Mouse (Mus musculus) layer of hippocampus, adult 8-10 months (tissue): ENCODE measurements around the gene Olfr1020. TPM values are rescaled to one million over a fixed set of nuclear protein-coding genes. Genes with fewer than 3 reads are reported as not detected.

Experiments used
- DNase-seq, 2 experiments: peaks; one replicate each; pipeline ENCODE4 v3.0.0; 2022; ENCODE audit warnings: low spot score in 2 of 2
- total RNA-seq, 4 experiments: library from RNA; stranded (reverse); gene quantifications; 2 replicates each; pipeline ENCODE4 v1.2.4; 2022

The Olfr1020 gene
- not detected for total RNA-seq

DNA sequence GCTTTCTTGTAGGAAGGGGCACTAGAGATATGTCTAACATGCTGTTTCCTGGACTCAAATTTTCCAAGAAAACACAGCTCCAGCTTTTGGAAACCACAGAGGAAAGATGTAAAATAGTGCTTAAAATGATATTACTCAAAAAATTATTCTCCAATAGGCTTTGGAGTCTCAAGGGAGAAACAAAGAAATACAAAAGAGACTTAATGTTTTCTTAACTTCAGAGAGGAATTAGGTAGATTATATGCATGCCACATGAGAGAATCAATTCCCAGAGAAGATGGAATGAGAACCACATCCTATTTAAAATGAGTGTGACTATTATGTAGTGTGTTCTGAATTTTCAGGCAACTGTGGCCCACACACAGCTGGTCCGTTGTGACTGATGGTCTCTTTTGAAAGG, at the start of gene Olfr1020:
TSS of gene Olfr1020 (plus strand) at position 301 of the 400 bp plus-strand sequence.
- DNase-seq: no peak

DNA sequence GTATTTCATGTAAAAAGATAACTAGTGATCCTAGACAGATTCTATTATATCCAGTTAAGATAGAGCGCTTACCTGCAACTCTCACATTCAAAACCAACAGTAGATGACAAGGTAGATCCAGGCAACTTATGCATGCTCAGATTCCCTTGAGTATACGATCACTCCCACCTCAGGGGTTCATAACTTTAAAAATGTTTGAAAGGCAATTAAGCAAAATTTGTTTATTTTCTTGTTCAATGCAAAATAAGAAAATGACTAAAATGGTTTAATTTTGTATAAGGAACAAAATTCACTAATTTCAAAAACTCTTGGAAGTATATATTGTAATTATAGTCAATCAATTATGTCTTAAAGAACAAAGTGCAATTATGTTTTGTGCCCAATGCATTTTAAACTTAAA, 44.4 kb upstream of the Olfr1020 start, which contains the start of gene Olfr1016:
TSS of gene Olfr1016 (minus strand) at position 101 of the 400 bp plus-strand sequence.
- DNase-seq: no peak

DNA sequence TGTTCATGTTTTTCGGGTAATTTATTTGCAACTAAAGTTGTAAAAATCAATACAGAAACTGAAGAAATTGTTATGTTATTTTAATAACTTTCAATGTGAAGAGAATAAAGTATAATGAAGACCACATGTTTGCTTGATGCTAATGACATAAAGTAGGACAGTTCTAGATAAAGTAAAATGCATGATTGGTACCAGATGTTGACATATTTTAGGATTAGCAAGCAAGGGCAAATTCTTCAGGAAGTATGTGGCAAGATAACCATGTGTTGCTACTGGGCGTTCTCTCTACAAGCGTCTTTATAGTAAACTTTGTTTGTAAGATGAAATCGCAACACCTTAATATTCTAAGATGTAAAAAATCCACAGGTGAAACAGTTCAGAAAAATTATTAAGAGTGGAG, 42.3 kb upstream of the Olfr1020 start:
- no peak for DNase-seq

DNA sequence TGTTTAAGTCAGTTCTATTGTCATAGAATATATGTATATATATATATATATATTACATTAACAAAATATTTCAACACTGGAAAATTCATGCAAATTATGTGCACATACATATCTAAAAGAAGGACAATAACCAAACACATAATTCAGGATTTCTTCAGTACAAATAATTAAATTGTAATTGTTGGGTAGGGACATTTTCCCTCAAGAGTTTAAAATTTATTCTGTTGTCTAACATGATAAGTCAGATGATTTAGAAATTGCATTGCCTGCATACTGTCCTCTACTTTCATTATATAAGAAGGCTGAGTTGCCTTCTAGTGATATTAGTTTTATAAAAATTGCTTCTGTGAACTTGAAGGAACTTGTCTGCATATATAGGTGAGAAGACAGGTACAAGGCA, 28.7 kb upstream of the Olfr1020 start, which contains the start of gene Olfr1018:
TSS of gene Olfr1018 (plus strand) at position 301 of the 400 bp plus-strand sequence.
- no peak for DNase-seq

DNA sequence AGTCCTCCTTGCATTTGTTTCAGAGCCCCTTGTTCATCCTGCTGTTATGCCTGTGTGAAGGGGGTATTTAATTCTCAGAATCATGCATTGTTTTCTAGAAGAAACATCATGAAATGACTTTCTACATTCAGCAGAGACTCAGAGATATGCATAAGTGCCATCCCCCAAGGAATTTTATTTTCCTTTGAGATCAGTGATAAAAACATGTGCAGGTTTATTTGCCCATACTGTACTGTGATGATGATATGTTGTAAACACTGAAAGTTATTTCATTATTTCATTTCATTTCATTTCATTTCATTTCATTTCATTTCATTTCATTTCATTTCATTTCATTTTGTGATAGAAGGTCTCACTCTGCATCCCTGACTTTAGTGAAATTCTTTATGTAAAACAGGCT, 1.4 kb upstream of the Olfr1020 start, which contains the start of gene Olfr1019:
TSS of gene Olfr1019 (minus strand) at position 101 of the 400 bp plus-strand sequence.
- DNase-seq: no peak

DNA sequence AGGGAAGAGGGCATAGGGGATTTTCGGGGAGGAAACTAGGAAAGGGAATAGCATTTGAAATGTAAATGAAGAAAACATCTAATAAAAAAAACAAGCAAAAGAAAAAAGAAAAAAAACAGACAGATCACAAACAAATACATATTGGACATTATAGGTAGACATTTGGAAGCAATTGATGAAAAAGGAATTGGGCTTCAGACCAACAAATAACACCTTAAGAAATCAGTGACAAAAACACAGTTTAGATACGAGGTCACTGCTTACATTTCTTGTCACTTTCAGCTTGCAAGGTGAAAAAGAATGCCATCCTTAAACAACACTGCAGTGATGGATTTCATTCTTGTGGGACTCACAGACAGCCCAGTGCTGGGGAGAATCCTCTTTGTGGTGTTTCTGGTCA, 21.5 kb downstream of the Olfr1020 start, which contains the start of gene Olfr1022:
TSS of gene Olfr1022 (plus strand) at position 301 of the 400 bp plus-strand sequence.
- no peak for DNase-seq

DNA sequence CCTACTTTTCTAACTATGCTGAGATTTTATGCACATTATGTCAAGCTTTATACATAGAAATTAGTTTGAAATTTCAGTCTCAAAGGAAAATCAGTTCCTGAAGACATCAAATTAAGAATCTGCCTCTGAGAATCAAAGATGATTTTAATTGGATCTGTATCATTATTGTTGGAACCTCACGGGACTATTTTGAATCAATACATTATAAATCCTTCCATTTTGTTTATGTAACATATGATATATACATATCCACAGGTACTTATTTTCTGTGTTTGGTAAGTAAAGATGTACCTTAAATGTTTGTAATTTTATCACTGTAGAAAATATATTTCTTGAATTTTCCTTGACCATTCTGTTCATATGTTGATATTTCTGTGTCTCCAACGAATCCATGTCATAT, 38.5 kb downstream of the Olfr1020 start, which contains the start of gene Olfr1023:
TSS of gene Olfr1023 (plus strand) at position 301 of the 400 bp plus-strand sequence.
- DNase-seq: no peak

Other genes starting within 250 kb of the Olfr1020 start
- gene Olfr1000, start 235.1 kb upstream of the Olfr1020 start, total RNA-seq: not detected
- not detected for gene Olfr1002, start 196.3 kb upstream of the Olfr1020 start, total RNA-seq
- gene Olfr154, start 182.6 kb upstream of the Olfr1020 start, total RNA-seq: not detected
- gene Olfr1006, start 168.3 kb upstream of the Olfr1020 start, total RNA-seq: not detected
- gene Olfr1008, start 157.6 kb upstream of the Olfr1020 start, total RNA-seq: not detected
- gene Olfr1009, start 131.6 kb upstream of the Olfr1020 start, total RNA-seq: not detected
- gene Olfr1012, start 84.3 kb upstream of the Olfr1020 start, total RNA-seq: not detected
- not detected for gene Olfr1013, start 79.9 kb upstream of the Olfr1020 start, total RNA-seq
- gene Olfr1014, start 74.3 kb upstream of the Olfr1020 start, total RNA-seq: not detected
- gene Olfr1015, start 65.0 kb upstream of the Olfr1020 start, total RNA-seq: not detected
- gene Olfr1016, start 44.5 kb upstream of the Olfr1020 start, total RNA-seq: not detected
- gene Olfr1018, start 28.6 kb upstream of the Olfr1020 start, total RNA-seq: not detected
- gene Olfr1019, start 1.5 kb upstream of the Olfr1020 start, total RNA-seq: not detected
- gene Olfr1022, start 21.6 kb downstream of the Olfr1020 start, total RNA-seq: not detected
- gene Olfr1023, start 38.6 kb downstream of the Olfr1020 start, total RNA-seq: not detected
- gene Olfr1024, start 58.0 kb downstream of the Olfr1020 start, total RNA-seq: not detected
- gene Olfr1025-ps1, start 68.2 kb downstream of the Olfr1020 start, total RNA-seq: not detected
- not detected for gene Olfr1026, start 74.5 kb downstream of the Olfr1020 start, total RNA-seq
- gene Olfr1028, start 103.4 kb downstream of the Olfr1020 start, total RNA-seq: not detected
- not detected for gene Olfr1029, start 126.9 kb downstream of the Olfr1020 start, total RNA-seq
- gene Olfr1030, start 132.2 kb downstream of the Olfr1020 start, total RNA-seq: not detected
- gene Olfr1031, start 143.3 kb downstream of the Olfr1020 start, total RNA-seq: not detected
- not detected for gene Olfr1032, start 158.5 kb downstream of the Olfr1020 start, total RNA-seq
- not detected for gene Olfr1033, start 173.6 kb downstream of the Olfr1020 start, total RNA-seq
- gene Olfr1034, start 198.8 kb downstream of the Olfr1020 start, total RNA-seq: not detected
- not detected for gene Olfr1036, start 227.0 kb downstream of the Olfr1020 start, total RNA-seq
- gene Olfr1037, start 240.4 kb downstream of the Olfr1020 start, total RNA-seq: not detected